Mouse (Mus musculus) cortical plate, adult 2 months (tissue): Measurements from ENCODE around the gene Traip.

ENCODE experiments used
- CTCF ChIP-seq: fragments of 200-500 bp; IDR thresholded peaks from 2 replicates; pipeline ENCODE4 v1.5.1; 2011; ENCODE audit warnings: mild to moderate bottlenecking, control low read depth, low read length; ENCODE audit not compliant: insufficient read depth; ENCODE audit errors: extremely low read depth
- POLR2A ChIP-seq: fragments of 200-500 bp; IDR thresholded peaks from 2 replicates; pipeline ENCODE4 v1.6.1; 2011; ENCODE audit warnings: mild to moderate bottlenecking, low read length, control low read depth; ENCODE audit not compliant: insufficient read depth; ENCODE audit errors: extremely low read depth

DNA sequence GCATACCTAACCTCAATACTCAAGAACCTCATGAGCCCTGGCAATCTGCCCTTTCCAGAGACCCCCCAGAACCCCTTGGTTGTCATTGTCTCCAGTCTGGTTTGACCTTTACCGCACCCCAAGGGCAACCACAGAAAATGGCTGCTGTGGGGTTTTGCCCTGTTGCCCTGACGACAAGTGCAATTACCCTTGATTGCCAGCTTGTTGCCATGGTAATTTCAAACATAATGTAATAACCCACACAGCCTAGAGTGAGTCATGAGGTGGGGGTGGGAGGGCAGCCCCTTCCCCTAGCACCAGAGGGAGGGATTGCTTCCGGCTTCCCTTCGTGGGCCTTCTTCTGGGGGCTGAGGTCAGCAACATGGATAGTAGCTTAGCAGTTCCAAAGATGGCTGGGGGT, 17.7 kb upstream of the Traip start:
- TF ChIP-seq POLR2A (no peak), CTCF (no peak)
